ENCODE assay signal across 35 mouse cellular contexts in genomic region chr4:124610703-124611102, GRCm38 (mm10). TPM values are rescaled to one million over a fixed set of nuclear protein-coding genes. Genes with fewer than 3 reads are reported as not detected.
"Had no signal": no experiment of that assay in that cellular context is flagged by ENCODE, and none has a peak within 500 bp of the region (broad histone marks: within the 10 kb centered on the region; RNA-seq: fewer than 3 reads in every experiment).

Gene 3100002H09Rik (minus strand): TSS chr4:124610803.

- H3K4me3 ChIP-seq: left cerebral cortex, adult 2 months; limb, embryonic 10.5 days; limb, embryonic 12.5 days; limb, embryonic 13.5 days; limb, embryonic 15.5 days; liver, embryonic 13.5 days; liver, embryonic 15.5 days; lung, embryonic 15.5 days; megakaryocyte, embryonic 14.5 days; midbrain, embryonic 10.5 days; midbrain, embryonic 12.5 days; midbrain, embryonic 13.5 days; midbrain, embryonic 15.5 days; myocyte; neural tube, embryonic 12.5 days had no signal

- H3K36me3 ChIP-seq: limb, embryonic 10.5 days; limb, embryonic 12.5 days; limb, embryonic 13.5 days; limb, embryonic 15.5 days; liver, embryonic 13.5 days; liver, embryonic 15.5 days; lung, embryonic 15.5 days; midbrain, embryonic 10.5 days; midbrain, embryonic 12.5 days; midbrain, embryonic 13.5 days; midbrain, embryonic 15.5 days; neural tube, embryonic 12.5 days had no signal

- H3K9me3 ChIP-seq: limb, embryonic 10.5 days; limb, embryonic 12.5 days; limb, embryonic 13.5 days; limb, embryonic 15.5 days; liver, embryonic 13.5 days; liver, embryonic 15.5 days; lung, embryonic 15.5 days; megakaryocyte, embryonic 14.5 days; midbrain, embryonic 10.5 days; midbrain, embryonic 12.5 days; midbrain, embryonic 13.5 days; midbrain, embryonic 15.5 days; neural tube, embryonic 12.5 days had no signal

- DNase-seq: liver; liver, embryonic 13.5 days; liver, postnatal 0 days; lung, adult 18-20 months; lung, adult 2 months; lung, embryonic 14.5 days; lung, postnatal 10 days; lung, postnatal 14 days; lung, postnatal 36 days; lung, postnatal 4 days; midbrain, embryonic 14.5 days had no signal

- ATAC-seq: liver, postnatal 0 days; lung, postnatal 0 days; midbrain, embryonic 13.5 days; midbrain, embryonic 15.5 days; midbrain, embryonic 16.5 days had no signal

- H3K9ac ChIP-seq: limb, embryonic 12.5 days; limb, embryonic 13.5 days; limb, embryonic 15.5 days; liver, embryonic 14.5 days; liver, embryonic 15.5 days; liver, postnatal 0 days; lung, embryonic 14.5 days; lung, embryonic 15.5 days; midbrain, embryonic 12.5 days; midbrain, embryonic 13.5 days; midbrain, embryonic 15.5 days; neural tube, embryonic 12.5 days had no signal

- H3K27me3 ChIP-seq: lung, embryonic 15.5 days; midbrain, embryonic 15.5 days had no signal

- H3K27ac ChIP-seq: left cerebral cortex, adult 2 months; limb, embryonic 10.5 days; limb, embryonic 12.5 days; limb, embryonic 13.5 days; limb, embryonic 15.5 days; liver, embryonic 14.5 days; liver, embryonic 15.5 days; lung, embryonic 15.5 days; macrophage; midbrain, embryonic 10.5 days; midbrain, embryonic 12.5 days; midbrain, embryonic 13.5 days; midbrain, embryonic 15.5 days; neural tube, embryonic 12.5 days had no signal

- H3K4me2 ChIP-seq: limb, embryonic 12.5 days; limb, embryonic 13.5 days; limb, embryonic 15.5 days; liver, embryonic 13.5 days; liver, embryonic 15.5 days; lung, embryonic 14.5 days; lung, embryonic 15.5 days; midbrain, embryonic 11.5 days; midbrain, embryonic 12.5 days; midbrain, embryonic 13.5 days; midbrain, embryonic 15.5 days; neural tube, embryonic 12.5 days had no signal

- H3K4me1 ChIP-seq: lung, embryonic 15.5 days; megakaryocyte, embryonic 14.5 days had no signal

RNA-seq across cellular contexts. Expression of gene 3100002H09Rik, which starts in this region (rescaled TPM):
- polyA plus RNA-seq: limb, embryonic 10.5 days; limb, embryonic 11.5 days; limb, embryonic 12.5 days; limb, embryonic 14.5 days; limb, embryonic 15.5 days; liver, adult 2 months; liver, embryonic 13.5 days; liver, embryonic 14.5 days; liver, embryonic 15.5 days; liver, embryonic 16.5 days; liver, postnatal 0 days; lung, adult 2 months; lung, embryonic 14.5 days; lung, embryonic 15.5 days; lung, embryonic 16.5 days; lung, postnatal 0 days; myocyte had no signal
